Mouse (Mus musculus) stomach, postnatal 0 days (tissue): ENCODE results near the gene Ptpn11.

Experiments used
- CTCF ChIP-seq: IDR thresholded peaks from 2 replicates; pipeline ENCODE4 v1.5.1; 2016; ENCODE audit warnings: antibody characterized with exemption, low read depth, mild to moderate bottlenecking, moderate library complexity
- EP300 ChIP-seq: optimal IDR thresholded peaks from 2 replicates; pipeline ENCODE3; 2016; ENCODE audit warnings: antibody characterized with exemption

DNA sequence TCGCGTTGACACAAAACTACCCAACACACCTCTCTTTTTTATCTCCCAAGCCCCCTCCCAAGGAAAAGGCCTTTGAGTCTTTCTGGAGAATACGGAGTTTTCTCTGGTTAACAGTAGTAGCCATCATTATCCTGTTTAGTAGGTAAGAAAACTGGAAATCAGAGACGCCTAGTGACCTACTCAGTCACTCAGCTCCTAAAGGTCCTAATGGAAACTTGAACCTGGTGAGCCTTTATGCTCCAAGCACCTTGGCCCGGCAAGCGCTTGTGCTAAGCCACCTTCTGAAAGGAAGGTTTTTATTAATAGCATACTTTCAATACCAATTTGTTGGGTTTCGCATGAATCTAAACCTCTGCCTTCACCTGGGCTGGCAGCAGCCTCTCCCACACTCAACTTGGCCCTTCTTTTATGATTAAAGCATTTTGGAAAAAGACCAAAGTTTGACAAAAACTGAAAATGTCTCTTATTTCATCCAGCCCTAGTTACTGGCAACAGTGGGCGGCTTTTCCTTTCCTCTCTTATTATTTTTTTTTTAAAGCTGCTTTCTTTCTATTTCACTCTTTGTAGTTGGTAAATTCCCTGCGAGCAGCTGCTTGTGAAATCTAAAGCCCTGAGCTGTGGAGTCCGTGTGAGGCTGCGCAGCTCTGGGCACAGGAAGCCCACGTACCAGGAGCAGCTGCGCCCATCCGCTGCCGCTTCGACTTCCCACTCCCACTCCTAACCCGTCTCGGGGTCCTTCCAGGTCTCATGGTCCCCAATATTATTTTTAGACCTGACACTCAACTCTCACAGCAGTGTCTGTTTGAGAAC lies 79.9 kb downstream of the Ptpn11 start:
- TF ChIP-seq CTCF (no peak), EP300 (no peak)
